Mouse (Mus musculus) gastrocnemius, postnatal 10 days (tissue): ENCODE results near the gene Il3ra. TPM values are rescaled to one million over a fixed set of nuclear protein-coding genes. Genes with fewer than 3 reads are reported as not detected.

Experiments used
- DNase-seq: peaks from one replicate; pipeline ENCODE4 v3.0.0; 2021; ENCODE audit warnings: mixed read lengths
- long read RNA-seq, 2 experiments: library from polyadenylated mRNA; stranded (forward); transcript quantifications; one replicate each; pipeline ENCODE4 v2.0.0; 2021
- total RNA-seq, 2 experiments: library from RNA; stranded (reverse); gene quantifications; 2 replicates each; pipeline ENCODE4 v1.2.3; 2021

Il3ra gene
- 1 to 10 TPM; 3.5 to 5.7 TPM for total RNA-seq
- long read RNA-seq, experiment 1, partial matches to known transcripts = 0 of 5 reads
- long read RNA-seq, experiment 1, other reads (novel, unspliced or antisense) = 3 of 5 reads
- long read RNA-seq, experiment 2, partial matches to known transcripts = 0 of 4 reads
- long read RNA-seq, experiment 2, other reads (novel, unspliced or antisense) = 4 of 4 reads

DNA sequence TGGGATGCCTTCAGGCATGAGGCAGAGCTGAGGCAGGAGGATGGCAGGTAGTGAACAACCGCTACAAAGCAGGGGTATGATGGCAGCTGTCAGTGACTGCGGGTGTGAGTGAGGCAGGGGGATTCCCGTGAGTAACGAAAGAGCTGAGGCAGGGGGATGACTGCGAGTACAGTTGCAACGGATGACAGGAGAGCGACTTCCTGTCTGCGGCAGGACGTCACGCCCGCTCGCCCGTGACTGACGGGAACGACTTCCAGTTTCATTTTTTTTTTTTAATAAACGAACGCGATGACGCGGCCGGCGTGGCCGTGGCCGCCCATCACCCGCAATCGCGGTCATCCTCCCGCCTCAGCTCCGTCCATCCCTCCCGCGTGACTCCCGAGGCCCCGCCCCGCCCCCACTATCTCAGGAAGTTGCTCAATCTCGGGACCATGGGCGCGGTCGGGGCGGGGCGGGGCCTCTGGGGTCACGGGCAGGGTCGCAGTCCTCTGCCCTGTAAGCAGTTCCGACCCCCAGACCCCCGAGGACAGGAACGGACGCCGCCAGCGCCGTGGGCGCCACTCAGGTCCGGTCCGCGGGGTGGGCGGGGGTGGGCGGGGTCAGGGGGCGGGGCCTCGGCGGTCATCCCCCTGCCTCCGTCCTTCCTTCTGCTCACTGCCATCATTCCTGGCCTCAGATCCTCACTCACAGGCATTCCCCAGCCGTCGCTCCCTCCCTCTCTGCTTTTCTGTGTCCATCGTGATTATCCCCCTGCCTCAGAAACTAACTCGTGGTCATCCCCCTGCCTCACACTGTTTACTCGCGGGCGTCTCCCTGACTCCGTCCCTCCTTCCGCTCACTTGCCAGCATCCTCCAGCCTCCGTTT lies at the start of gene Il3ra:
TSS of gene Il3ra (plus strand) at position 328 of the 865 bp plus-strand sequence.
- DNase-seq = peak; percentile 82

DNA sequence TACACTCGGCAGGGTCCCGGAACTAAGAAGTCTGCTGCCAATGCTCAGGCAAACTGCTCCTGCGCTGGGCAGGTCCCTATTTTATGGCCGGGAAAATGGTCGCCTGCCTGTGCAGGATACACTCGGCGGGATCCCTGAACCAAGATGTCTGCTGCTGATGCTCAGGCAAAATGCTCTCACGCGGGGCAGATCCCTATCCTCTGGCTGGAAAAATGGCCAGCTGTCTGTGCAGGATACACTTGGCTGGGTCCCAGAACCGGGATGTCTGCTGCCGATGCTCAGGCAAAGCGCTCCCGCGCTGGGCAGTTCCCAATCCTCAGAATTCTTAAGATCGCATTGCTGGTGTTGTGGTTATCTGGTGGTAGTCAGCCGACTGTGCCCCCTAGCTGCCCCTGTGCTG lies 37.1 kb upstream of the Il3ra start:
- peak; percentile 7 for DNase-seq

DNA sequence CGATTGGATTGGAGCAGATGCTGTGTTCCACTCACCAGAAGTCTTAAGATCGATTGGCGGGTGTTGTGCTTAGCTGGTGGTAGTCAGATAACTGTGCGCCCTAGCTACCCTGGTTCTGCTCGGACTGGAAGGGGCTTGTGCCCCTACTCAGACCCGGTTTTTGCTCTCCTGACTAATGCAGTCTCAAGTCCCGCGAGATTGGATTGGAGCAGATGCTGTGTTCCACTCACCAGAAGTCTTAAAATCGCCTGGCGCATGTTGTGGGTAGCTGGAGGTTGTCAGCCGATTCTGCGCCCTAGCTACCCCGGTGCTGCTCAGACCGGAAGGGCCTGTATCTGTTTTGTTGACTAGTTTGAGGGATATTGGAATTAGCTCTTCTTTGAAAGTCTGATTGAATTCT lies 36.7 kb upstream of the Il3ra start:
- DNase-seq = no peak

DNA sequence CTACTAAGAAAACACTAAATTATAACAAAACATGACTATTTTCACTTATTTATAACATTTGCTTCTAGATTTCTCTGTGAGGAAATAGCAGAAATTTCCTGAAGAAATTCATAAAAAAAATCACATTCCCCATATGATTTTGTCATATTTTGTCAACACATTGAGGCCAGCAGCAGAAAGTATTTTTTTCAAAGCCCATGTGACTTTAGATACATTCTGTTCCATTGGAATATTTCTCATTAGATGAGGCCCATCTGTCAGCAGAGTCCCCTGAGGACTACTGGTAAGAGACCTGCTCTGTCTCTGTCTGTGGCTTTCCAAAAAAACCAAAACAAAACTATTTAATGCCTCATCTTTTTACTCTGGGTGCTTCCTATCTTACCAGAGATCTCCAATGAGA lies 23.5 kb upstream of the Il3ra start, which contains the start of gene Olfr31:
TSS of gene Olfr31 (plus strand) at position 301 of the 400 bp plus-strand sequence.
- DNase-seq = no peak

DNA sequence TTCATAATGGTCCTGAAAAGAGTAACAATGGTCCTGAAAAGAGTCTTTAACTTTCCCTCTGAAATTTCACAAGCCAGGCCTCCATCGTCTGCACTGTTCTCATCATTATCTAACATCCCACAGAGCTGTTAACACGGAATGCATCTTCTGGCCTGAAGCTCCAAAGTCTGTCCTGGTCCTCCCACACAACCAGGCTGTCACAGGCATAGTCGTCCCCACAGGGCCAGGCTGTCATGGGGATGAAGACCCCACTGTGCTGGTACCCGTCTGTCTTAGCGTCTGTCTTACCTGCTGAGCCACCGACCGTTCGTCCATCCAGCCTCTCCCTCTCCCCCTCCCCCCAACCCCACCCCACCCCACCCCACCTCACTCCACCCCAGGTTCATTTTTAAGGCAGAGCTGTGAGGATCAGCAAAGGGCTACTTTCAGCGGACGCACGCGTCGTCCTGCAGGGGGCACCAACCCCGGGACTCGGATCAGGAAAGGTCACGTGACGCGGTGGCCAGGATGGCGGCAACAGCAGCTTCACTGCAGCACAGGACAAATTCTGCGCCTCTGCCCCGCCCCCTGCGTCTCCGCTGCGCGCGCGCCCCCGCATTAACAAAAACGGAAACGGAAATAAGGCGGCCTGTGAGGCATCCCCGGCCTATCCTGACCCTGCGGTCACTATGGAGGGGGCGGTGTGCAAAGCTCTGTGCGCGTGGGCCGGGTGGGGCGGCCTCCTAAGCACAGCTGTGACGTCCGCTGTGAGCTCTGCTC lies 783 bp upstream of the Il3ra start:
- peak; percentile 94 for DNase-seq

DNA sequence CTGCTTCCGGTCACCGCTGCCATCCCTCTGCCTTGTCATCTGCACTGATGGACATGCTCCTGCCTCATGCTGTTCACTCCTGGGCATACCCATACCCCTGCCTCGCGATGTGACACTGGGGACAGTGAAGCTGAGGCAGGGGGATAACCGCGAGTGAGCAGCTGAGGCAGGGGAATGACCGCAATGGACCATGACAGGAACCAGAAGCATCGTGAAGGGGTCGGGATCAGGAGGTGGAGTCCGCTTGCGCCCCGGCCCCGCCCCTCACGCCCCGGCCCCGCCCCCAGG lies 682 bp downstream of the Il3ra start:
- DNase-seq = peak; percentile 9

DNA sequence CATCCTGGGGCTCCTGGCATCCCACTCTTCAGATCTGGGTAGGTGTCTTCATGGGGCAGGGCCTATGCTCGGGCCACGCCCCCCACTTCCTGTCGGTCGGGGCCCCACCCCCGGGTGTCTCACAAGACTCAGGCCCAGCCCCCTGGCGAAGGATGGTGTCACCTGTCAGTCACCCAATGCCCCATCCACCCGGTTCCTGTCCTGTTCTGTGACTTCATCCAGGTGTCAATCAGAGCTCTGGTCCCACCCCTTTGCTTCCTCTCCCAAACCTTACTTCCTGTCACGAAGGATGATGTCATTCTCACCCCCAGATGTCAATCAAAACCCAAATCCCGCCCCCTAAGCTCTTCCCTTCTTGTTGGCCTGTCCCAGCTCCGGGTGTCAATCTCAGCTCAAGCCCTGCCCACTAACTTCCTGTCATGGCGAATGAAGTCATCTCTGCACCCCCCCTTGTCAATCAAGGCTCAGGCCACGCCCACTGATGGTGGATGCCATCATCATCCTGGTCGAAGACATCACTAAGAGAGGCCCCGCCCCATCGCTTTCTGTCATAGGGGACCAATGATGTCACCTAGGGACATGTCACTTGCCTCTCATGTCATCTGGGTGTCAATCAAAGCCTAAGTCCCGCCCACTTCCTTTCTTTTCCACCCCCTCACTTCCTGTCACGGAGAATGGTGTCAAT lies 1.2 kb downstream of the Il3ra start:
- peak; percentile 17 for DNase-seq

DNA sequence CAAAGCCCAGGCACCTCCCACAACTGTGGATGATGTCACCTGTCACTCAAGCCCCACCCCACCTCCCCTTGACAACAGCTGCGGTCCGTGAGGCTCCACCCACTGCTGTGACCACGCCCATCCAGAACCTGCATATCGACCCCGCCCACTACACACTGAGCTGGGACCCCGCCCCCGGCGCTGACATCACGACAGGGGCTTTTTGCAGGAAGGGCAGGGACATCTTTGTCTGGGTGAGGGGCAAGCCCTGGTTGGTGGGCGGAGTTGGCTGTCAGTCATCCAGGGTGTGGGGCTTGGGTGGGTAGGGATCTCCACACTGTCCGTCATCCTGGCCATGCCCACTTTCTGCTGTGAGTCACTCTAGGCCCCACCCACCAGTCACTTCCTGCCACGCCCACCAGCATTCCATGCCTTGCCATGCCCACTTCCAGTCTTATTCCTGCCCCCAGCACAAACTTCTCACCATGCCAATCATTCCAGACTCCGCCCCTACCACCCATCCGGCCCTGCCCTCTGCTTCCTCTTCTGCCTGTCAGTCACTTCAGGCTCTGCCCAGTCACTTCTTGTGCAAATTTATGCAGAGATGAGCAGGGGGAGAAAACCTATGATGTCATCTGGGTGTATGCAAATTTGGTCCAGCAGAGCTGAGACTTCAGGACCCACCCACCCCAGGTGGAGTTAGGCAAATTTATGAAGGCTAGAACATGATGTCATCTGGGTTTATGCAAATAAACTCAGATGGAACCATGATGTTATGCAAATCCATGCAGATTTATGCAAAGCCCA lies 2.0 kb downstream of the Il3ra start:
- peak; percentile 13 for DNase-seq

DNA sequence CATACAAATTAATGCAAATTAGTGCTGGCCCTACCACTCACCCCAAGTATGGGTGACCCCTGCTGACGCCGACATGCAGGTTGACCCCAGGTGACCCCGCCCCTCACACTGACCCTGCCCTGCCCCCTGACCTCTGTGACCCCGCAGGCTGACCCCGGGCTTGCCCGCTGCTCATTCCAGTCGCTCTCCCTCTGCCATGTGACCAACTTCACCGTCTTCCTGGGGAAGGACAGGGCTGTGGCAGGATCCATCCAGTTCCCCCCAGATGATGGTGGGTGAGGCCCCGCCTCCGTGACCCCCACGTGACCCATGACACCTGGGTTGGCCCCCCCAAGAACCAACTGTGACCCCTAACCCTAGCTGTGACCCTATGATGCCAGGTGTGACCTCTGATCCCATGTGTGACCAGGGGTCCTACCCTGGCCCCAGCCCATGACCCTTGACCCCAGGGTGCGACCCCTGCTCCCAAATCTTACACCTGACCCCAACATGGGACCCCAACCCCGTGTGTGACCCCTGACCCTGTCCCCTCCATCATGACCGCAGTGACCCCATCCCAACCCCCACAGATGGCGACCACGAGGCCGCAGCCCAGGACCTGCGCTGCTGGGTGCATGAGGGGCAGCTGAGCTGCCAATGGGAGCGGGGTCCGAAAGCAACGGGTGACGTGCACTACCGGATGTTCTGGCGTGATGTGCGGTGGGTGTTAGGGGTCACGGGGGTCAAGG lies 2.8 kb downstream of the Il3ra start:
- DNase-seq = peak; percentile 7

DNA sequence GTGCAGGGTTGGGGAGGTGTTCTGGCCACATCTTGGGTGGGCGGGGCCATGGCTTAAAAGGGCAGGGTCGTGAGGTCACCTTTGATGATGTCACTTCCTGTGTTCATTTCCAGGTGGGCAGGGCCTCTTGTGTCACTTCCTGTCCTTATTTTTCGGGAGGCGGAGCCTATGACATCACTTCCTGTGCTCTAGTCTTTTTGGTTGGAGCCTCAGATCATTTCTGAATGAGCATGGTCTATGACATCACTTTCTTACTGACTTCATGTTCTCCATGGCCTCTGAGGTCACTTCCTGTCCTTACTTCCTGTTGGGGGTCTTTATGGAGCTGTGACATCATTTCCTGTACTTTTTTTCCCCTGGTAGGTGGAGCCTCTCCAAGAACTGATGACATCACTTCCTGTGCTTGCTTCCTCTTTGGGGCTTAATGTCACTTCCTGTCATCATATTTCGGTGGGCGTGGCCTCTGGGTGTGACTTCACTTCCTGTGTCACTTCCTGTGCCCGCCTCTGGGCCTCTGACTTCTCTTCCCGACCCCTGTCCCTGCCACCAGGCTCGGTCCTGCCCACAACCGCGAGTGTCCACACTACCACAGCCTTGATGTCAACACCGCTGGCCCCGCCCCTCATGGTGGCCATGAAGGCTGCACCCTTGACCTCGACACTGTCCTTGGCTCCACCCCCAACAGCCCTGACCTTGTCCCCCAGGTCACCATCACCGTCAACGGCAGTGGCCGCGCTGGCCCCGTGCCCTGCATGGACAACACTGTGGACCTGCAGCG lies 3.6 kb downstream of the Il3ra start:
- peak; percentile 17 for DNase-seq

DNA sequence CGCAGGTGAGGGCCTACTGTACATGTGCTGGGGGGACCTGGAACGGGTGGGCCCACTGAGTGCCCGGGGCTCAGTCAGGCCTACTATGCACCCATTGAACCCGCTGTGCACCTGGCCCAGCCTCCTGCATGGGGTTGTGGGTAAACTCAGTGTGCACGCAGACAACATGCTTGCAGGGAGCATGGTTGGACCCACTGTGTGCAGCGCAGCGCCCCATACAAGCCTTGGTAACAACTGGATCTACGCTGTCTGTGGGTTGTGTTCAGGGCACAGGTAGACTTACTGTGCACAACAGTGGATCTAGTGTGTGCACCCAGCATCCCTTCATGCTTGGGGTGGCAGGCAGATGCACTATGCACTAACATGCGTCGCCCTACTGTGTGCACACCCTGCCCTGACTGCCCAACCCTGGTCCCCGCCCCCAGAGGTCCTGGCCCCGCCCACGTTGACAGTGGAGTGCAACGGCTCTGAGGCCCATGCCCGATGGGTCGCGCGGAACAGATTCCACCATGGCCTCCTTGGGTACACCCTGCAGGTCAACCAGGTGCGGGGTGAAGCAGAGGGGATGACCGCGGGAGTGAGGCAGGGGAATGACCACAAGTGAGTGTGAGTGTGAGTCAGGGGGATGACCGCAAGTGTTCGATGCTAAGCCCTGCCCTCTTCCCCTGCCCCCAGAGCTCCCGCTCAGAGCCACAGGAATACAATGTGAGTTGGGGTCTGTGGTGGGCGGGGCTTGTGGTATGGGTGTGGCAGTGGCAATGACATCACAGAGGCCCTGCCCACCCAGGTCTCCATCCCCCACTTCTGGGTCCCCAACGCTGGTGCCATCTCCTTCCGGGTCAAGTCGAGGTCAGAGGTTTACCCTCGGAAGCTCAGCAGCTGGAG lies 4.4 kb downstream of the Il3ra start:
- DNase-seq = peak; percentile 8

DNA sequence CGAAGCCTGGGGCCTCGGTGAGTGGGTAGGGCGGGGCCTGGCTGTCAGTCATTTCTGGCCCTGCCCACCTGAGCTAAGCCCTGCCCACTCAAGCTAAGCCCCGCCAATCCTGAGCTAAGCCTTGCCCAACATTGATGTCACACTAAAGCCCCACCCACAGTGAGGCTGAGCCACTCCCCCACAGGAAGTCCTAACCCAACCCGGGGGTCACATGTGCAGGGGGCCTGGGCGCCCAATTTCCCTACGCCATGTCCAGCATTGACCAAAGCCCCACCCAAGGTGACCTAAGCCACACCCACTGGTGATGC lies 5.0 kb downstream of the Il3ra start:
- no peak for DNase-seq

DNA sequence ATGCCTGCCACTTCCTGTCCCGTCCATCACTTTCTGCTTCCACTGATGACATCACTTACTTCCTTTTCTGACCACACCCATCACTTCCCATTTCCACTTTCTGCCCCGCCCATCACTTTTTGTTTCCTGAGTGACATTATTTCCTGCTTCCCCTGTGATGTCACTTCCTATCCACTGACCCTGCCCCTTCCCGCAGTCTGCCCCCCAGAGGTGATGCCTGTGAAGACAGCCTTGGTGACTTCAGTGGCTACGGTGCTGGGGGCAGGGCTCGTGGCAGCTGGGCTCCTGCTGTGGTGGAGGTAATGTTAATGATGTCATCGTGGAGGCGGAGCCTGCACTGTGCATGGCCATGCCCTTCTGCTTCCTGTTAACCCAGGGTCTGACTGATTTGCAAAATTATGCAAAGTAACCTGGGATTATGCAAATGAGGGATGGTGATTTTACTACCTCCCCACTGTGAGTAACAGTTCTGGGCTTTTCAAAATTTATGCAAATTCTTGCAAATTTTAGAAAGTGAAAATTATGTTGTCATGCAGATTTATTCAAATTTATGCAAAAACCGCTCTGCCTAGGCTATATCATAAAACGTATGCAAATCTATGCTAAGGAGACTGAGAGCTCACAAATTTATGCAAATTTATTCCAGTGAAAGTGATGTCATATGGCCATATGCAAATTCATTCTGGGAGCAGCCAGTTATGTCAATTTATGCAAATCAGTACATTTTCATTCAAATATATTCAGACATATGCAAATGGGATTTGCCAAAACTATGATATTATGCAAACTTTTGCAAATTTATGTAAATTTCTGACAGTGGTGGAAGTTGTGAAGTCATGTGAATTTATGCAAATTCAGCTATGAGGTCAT lies 5.9 kb downstream of the Il3ra start:
- DNase-seq = no peak

DNA sequence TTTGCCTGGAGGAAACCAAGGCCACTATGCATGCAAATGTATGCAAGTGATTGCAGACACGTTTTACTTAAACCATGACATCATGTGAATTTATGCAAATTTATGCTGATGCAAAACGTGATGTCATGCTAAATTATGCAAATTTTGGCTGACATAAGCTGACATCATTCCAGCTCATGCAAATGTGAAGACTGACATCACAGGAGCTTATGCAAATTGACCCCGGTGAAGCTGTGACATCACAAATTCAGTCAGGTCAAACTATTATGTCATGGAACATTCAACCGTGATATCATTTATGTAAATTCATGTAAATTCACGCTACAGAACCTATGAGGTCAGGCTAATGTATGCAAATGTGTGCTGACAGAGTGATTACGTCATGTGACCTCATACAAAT lies 6.5 kb downstream of the Il3ra start:
- no peak for DNase-seq

DNA sequence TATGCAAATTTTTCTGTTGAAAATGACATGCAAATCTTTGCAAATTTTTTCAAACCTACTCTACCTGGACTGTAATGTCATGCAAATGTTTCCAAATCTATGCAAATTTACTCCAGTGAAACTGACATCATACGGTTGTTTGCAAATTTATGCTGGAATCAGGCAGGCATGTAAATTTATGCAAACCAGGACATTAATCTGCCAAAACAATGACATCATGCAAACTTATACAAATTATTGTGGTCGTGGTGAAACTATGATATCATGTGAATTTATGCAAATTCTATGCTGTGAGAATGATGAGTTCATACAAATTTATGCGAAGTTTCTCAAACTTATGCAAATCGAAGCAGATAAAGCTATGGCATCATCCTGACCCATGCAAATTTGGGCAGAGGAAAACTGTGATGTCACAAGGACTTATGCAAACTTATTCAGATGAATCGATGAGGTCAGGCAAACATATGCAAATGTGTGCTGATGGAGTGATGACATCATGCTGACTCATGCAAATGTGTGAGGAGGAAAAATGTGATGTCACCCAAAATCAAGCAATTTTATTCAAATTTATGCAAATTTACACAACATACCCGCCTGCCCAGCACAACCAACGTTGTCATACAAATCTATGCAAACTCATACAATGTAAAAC lies 7.1 kb downstream of the Il3ra start:
- DNase-seq = no peak

DNA sequence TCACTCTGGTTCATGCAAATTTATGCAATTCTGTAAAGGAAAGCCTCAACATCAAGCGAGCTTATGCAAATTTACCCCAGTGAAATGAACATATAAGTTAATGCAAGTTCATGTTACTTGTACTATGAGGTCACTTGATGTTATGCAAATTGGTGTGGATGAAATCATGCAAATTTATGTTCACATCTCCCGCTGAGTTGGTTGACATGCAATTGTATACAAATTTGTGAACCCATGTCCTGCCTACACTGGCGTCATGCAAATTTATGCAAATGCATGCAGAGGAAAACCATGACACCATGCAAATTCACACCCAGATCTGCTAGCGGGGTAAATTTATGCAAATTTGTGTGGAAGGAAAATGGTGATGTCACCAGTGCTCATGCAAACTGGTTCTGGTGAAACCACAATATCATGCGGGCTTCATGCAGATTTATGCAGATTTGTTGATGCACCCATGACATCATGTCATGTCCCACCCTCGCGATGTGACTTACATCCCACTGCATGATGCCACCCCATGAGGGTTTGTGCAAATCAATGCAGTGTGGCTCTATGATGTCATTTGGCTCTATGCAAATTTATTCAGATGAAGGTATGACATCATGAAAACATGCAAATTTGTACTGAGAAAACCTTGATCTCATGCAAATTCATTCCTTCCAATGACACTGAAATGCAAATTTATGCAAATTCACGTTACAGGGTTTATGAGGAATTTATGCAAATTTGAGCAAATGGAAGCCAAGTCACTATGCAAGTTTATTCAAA lies 7.8 kb downstream of the Il3ra start:
- no peak for DNase-seq
